Mouse (Mus musculus): ENCODE measurements around the gene Rin2. TPM values are rescaled to one million over a fixed set of nuclear protein-coding genes. Genes with fewer than 3 reads are reported as not detected.

Rin2 gene
- polyA plus RNA-seq (2012; rRNA removed) = 8.3 and 13.7 TPM in 2 replicates

DNA sequence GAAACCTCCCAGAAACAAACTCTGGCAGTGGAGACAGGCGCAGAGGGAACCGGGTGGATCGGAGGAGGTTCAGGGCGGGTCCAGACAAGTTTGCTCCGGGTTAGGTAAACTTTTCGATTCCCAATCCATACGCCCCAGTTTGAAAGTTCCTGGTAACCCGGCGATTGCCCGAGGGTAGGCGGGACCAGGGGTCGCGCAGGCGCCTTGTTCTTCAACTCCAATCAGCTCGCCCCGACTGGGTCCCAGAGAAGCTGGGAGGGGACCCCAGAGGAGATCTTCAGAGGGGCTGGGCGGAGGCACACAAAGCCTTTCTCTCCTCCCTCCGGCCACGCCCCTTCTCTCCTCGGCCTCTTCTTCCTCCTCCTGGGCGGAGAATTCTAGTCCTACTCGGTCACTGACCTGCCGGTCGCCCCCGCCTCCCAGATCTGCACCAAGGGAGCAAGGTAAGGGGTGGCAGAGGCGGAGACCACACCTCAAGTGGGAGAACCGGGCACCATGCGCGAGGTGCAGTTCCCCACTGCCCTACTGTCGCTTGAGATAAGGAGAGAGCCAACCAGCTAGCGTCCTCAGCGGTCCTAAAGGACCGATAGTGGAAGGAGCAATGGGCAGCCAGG lies at the start of gene Rin2:
Gene Rin2, plus strand, starts transcription at position 74 of the 614 bp plus-strand sequence.

DNA sequence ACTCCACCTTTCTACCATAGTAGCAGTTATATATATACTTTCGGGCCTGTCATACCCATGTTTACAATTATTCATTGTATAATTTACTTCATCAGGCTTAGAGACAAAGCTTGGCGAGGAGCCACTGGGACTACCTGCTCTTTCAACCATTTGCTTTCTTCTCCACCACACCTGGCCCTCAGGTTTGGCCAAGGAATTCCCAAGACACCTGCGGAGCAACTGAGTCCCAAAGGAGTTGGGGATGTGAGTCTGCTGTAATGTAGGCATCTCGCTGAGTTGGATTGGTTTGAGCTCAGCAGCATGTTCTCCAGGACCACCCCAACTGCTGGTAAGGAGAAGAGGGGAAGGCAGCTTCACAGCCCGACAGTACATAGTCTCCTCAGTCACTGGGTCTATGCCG lies 226.8 kb downstream of the Rin2 start, which contains the start of gene Naa20:
Gene Naa20, plus strand, starts transcription at position 239 of the 400 bp plus-strand sequence.

DNA sequence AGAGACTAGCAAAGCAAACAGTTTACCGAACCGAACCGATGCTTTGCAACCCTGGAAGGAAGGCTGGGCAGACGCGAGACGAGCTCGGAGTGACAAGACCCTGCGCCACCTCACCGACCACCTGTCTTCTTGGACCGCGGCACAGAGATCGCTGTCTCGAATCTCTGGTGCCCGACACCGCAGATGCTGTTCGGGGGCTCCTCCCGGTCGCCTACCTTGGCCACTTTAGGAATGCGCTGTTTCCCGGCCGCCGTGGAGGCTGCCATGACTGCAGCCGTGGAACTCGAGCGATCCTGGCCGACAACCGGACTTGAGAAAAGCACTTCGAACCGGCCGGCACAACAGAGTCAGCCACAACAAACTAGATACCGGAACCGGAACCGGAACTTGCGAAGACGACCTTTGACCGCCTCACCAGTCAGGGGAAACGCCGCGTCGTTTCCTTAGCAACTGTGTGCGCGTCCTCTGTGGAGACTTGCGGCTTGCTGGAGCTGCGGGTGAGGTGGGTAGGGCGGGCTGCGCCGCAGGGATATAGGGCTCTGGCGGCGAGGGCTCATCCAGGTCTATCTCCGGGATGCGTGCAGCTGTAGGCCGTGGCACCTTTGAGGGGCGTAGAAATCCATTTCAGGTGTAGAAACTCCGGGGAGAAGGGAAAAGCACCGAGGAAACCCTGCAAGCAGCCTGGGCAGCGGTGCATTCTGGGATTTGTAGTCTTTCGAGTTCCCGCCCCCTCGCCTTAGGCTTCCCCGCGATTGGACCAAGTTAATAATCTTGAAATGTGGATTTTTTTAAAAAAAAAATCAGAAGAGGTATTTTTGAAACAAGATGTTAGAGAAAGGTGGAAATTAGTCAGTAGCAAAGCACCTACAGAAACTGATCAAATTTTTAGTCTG lies 259.6 kb downstream of the Rin2 start, which contains the start of the genes Cfap61 and Crnkl1:
Gene Cfap61, plus strand, starts transcription at position 446 of the 893 bp plus-strand sequence.
Gene Crnkl1, minus strand, starts transcription at position 676 of the 893 bp plus-strand sequence.

Other genes with a start within 250 kb of the Rin2 start
- gene Naa20, start 226.9 kb downstream of the Rin2 start, polyA plus RNA-seq (2012; rRNA removed) = 51.6 and 100.0 TPM in 2 replicates

Data from central nervous system, embryonic 11.5 days (tissue).